Mouse (Mus musculus) megakaryocyte, embryonic 14.5 days (primary cell): ENCODE results near the gene Rtn4r. TPM values are rescaled to one million over a fixed set of nuclear protein-coding genes. Genes with fewer than 3 reads are reported as not detected.

Experiments used
- H3K27me3 ChIP-seq: replicated peaks from 2 replicates; pipeline ENCODE3; 2012; ENCODE audit warnings: inconsistent platforms
- H3K36me3 ChIP-seq: replicated peaks from 2 replicates; pipeline ENCODE3; 2012; ENCODE audit warnings: low read length, inconsistent platforms, mixed read lengths
- H3K4me1 ChIP-seq: 2 replicates; pipeline ENCODE4 v1.6.1; 2012; ENCODE audit warnings: inconsistent platforms
- H3K4me3 ChIP-seq: replicated peaks from 2 replicates; pipeline ENCODE3; 2012; ENCODE audit warnings: moderate library complexity, mild to moderate bottlenecking, inconsistent platforms
- H3K9me3 ChIP-seq: 2 replicates; pipeline ENCODE4 v1.6.1; 2012; ENCODE audit warnings: inconsistent platforms
- FLI1 ChIP-seq: IDR thresholded peaks from 2 replicates; pipeline ENCODE4 v1.6.1; 2012; ENCODE audit warnings: low read length, inconsistent platforms, mixed read lengths
- GATA1 ChIP-seq: IDR thresholded peaks from 3 replicates; pipeline ENCODE4 v1.6.1; 2012; ENCODE audit warnings: mixed read lengths, low read length, inconsistent platforms, borderline replicate concordance
- polyA plus RNA-seq: library from polyadenylated mRNA; stranded (reverse); fragments of >175 nt; gene quantifications from 2 replicates; pipeline ENCODE4 v1.2.3, GENCODE M21; 2012; ENCODE audit warnings: low replicate concordance; ENCODE audit not compliant: insufficient read depth

Rtn4r gene
- polyA plus RNA-seq, 1 experiment: 56.5 TPM

- H3K4me3 ChIP-seq: no peak overlapping the region
- TF ChIP-seq FLI1: no peak
- TF ChIP-seq GATA1: no peak
- no peaks in the 10 kb centered on the region for H3K27me3 ChIP-seq
- H3K36me3 ChIP-seq: peaks cover 95% of the 10 kb centered on the region
- H3K4me1 ChIP-seq: peaks cover 100% of the 10 kb centered on the region
- no peaks in the 10 kb centered on the region for H3K9me3 ChIP-seq
These were observed 25.5 kb downstream of the Rtn4r start for GRCm38 (mm10) chr16:18152769-18153445.

- peaks cover 100% of the 10 kb centered on the region for H3K4me1 ChIP-seq
- peaks cover 79% of the 10 kb centered on the region for H3K36me3 ChIP-seq
- TF ChIP-seq GATA1: no peak
- no peak for TF ChIP-seq FLI1
- no peaks in the 10 kb centered on the region for H3K27me3 ChIP-seq
- no peak overlapping the region for H3K4me3 ChIP-seq
- H3K9me3 ChIP-seq: no peaks in the 10 kb centered on the region
These were observed 27.2 kb downstream of the Rtn4r start for GRCm38 (mm10) chr16:18154521-18155171.

- no peaks in the 10 kb centered on the region for H3K27me3 ChIP-seq
- TF ChIP-seq GATA1 (no peak), FLI1 (no peak)
- H3K4me1 ChIP-seq: peaks cover 100% of the 10 kb centered on the region
- peak overlapping the region; percentile 89 for H3K4me3 ChIP-seq
- no peaks in the 10 kb centered on the region for H3K9me3 ChIP-seq
- peaks cover 58% of the 10 kb centered on the region for H3K36me3 ChIP-seq
These were observed 29.3 kb downstream of the Rtn4r start for GRCm38 (mm10) chr16:18156579-18157350.

- Histone ChIP-seq H3K9me3 (no peaks in the 10 kb centered on the region), H3K4me1 (peaks cover 100% of the 10 kb centered on the region), H3K36me3 (peaks cover 33% of the 10 kb centered on the region), H3K27me3 (no peaks in the 10 kb centered on the region), H3K4me3 (peak overlapping the region; percentile 89)
- TF ChIP-seq FLI1 (peak; percentile 91), GATA1 (peak; percentile 91)
These were observed 31.8 kb downstream of the Rtn4r start for GRCm38 (mm10) chr16:18159255-18159654.

- Histone ChIP-seq H3K27me3 (no peaks in the 10 kb centered on the region), H3K4me3 (peak overlapping the region; percentile 89), H3K36me3 (peaks cover 28% of the 10 kb centered on the region), H3K9me3 (no peaks in the 10 kb centered on the region), H3K4me1 (peaks cover 100% of the 10 kb centered on the region)
- no peak for TF ChIP-seq FLI1
- TF ChIP-seq GATA1: no peak
These were observed 32.3 kb downstream of the Rtn4r start for GRCm38 (mm10) chr16:18159778-18160177.

GRCm38 (mm10) chr16:18160514-18160913 lies 33.1 kb downstream of the Rtn4r start:
- Histone ChIP-seq H3K36me3 (peaks cover 20% of the 10 kb centered on the region), H3K4me3 (peak overlapping the region; percentile 35), H3K27me3 (no peaks in the 10 kb centered on the region), H3K4me1 (peaks cover 100% of the 10 kb centered on the region), H3K9me3 (no peaks in the 10 kb centered on the region)
- TF ChIP-seq FLI1 (no peak), GATA1 (no peak)

- peaks cover 14% of the 10 kb centered on the region for H3K36me3 ChIP-seq
- H3K9me3 ChIP-seq: no peaks in the 10 kb centered on the region
- peaks cover 100% of the 10 kb centered on the region for H3K4me1 ChIP-seq
- peak overlapping the region; percentile 19 for H3K4me3 ChIP-seq
- TF ChIP-seq FLI1 (no peak), GATA1 (no peak)
- H3K27me3 ChIP-seq: no peaks in the 10 kb centered on the region
These were observed 33.7 kb downstream of the Rtn4r start for GRCm38 (mm10) chr16:18161190-18161589.

- H3K4me3 ChIP-seq: no peak overlapping the region
- no peaks in the 10 kb centered on the region for H3K9me3 ChIP-seq
- H3K36me3 ChIP-seq: no peaks in the 10 kb centered on the region
- peaks cover 95% of the 10 kb centered on the region for H3K4me1 ChIP-seq
- TF ChIP-seq GATA1: no peak
- no peak for TF ChIP-seq FLI1
- H3K27me3 ChIP-seq: no peaks in the 10 kb centered on the region
These were observed 37.3 kb downstream of the Rtn4r start for GRCm38 (mm10) chr16:18164642-18165238.

- TF ChIP-seq GATA1 (no peak), FLI1 (no peak)
- no peaks in the 10 kb centered on the region for H3K9me3 ChIP-seq
- H3K36me3 ChIP-seq: no peaks in the 10 kb centered on the region
- H3K4me1 ChIP-seq: peaks cover 95% of the 10 kb centered on the region
- no peaks in the 10 kb centered on the region for H3K27me3 ChIP-seq
- H3K4me3 ChIP-seq: no peak overlapping the region
These were observed 39.3 kb downstream of the Rtn4r start for GRCm38 (mm10) chr16:18166613-18167190.
